Mouse (Mus musculus): ENCODE measurements around the gene Kctd12b. TPM values are rescaled to one million over a fixed set of nuclear protein-coding genes. Genes with fewer than 3 reads are reported as not detected.

Gene Kctd12b
- 1 to 10 TPM; 2.7 to 3.9 TPM for total RNA-seq (2023)

GRCm38 (mm10) chrX:153695782-153696395 is at the start of gene Kctd12b:
Gene Kctd12b, minus strand, starts transcription at chrX:153696391.

DNA sequence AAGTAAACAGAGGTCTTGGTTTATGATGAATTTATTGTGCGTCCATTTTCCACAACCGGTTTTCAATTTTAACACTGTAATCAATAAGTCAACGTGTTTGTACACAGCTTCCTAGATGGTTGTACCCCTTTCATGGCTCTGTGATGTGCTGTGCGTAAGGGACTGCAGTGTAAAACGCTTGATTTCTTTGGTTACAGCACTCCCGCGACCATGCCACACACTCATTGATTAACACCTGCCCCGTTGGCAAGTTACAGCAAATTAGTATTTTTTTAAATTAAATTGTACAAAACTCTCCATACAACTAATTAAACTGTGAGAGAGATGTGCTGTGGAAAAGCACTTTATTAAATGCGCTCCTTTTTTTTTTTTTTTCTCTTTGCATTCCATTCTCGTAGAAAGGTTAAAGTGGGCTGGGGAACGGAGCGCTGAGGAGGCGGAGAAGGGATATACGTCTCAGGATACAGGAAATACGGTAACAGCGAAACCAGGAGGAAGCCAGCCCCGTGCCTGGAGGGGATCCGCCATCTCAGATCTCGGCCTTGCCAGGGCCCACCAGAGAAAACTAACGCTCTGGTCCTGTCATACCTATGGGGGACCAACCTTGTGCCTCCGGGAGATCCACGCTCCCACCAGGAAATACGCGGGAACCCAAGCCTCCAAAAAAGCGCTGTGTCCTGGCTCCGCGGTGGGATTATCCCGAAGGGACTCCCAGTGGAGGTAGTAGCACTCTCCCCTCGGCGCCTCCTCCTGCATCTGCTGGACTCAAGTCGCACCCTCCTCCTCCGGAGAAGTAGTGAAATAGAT is 27.1 kb upstream of the Kctd12b start, which contains the start of gene Nbdy:
TSS of gene Nbdy (plus strand) at position 481 of the 807 bp plus-strand sequence.

Other genes with a start within 250 kb of the Kctd12b start
- 10 to 100 TPM; 19.7 to 22.7 TPM for gene Ubqln2, start 198.2 kb downstream of the Kctd12b start, total RNA-seq (2023)
- not detected for gene Cypt3, start 137.8 kb downstream of the Kctd12b start, total RNA-seq (2023)
- gene Nbdy, start 27.2 kb upstream of the Kctd12b start, total RNA-seq (2023): 10 to 100 TPM in 1 of 2 experiments, 1 to 10 TPM in 1; 7.0 to 16.1 TPM
- gene Spin2c, start 135.8 kb upstream of the Kctd12b start, total RNA-seq (2023): not detected